Mouse (Mus musculus) CH12.LX (cell line): ENCODE measurements at regions not wholly inside any gene's neighbourhood (a gene's known extent, or its start where the extent isn't known, plus 50 kb on each side); places are given as distances from the start of the nearest gene placed in this dataset.
A peak's percentile ranks its signal among the peaks of the same experiment; 100 is the strongest.

ENCODE experiments used
- DNase-seq: peaks from one replicate; pipeline ENCODE4 v3.0.0-alpha.2; 2013; ENCODE audit errors: extremely low read depth
- H3K27ac ChIP-seq: 2 replicates; pipeline ENCODE4 v1.5.1; 2012; ENCODE audit warnings: low read depth, mild to moderate bottlenecking, control low read depth, moderate library complexity; ENCODE audit not compliant: insufficient read depth
- H3K27me3 ChIP-seq: replicated peaks from 2 replicates; pipeline ENCODE3; 2012; ENCODE audit warnings: inconsistent platforms
- H3K36me3 ChIP-seq, 2 experiments: replicated peaks in 1 of 2; 2 replicates each; pipeline versions ENCODE3 to v1.6.1; 2012; ENCODE audit warnings: inconsistent platforms in 1 of 2, low read length in 1 of 2, mild to moderate bottlenecking in 1 of 2, mixed read lengths in 1 of 2, moderate library complexity in 1 of 2; ENCODE audit not compliant: control insufficient read depth in 1 of 2, insufficient read depth in 1 of 2
- H3K4me1 ChIP-seq, 2 experiments: 2 replicates each; pipeline ENCODE4 v1.6.1; 2012; ENCODE audit warnings: inconsistent platforms in 1 of 2, moderate library complexity in 1 of 2; ENCODE audit not compliant: insufficient read depth in 2 of 2, control insufficient read depth in 1 of 2
- H3K4me2 ChIP-seq: 2 replicates; pipeline ENCODE4 v1.6.1; 2012; ENCODE audit warnings: low read depth, mild to moderate bottlenecking, control low read depth; ENCODE audit not compliant: poor library complexity, insufficient read depth, severe bottlenecking
- H3K4me3 ChIP-seq, 3 experiments: fragments of 150-350 bp in 1 of 3; sonication (generic) in 1 of 3; replicated peaks in 1 of 3; 2 replicates each; pipeline versions ENCODE3 to v1.5.1; 2011 to 2012; ENCODE audit warnings: low read depth in 2 of 3, low read length in 2 of 3, mild to moderate bottlenecking in 2 of 3, moderate library complexity in 2 of 3, control low read depth in 1 of 3, improper control_type of control experiment in 1 of 3, inconsistent platforms in 1 of 3, mixed read lengths in 1 of 3; ENCODE audit not compliant: poor library complexity in 1 of 3
- H3K79me2 ChIP-seq: replicated peaks from 2 replicates; pipeline ENCODE4 v1.6.1; 2012; ENCODE audit warnings: mild to moderate bottlenecking, moderate library complexity; ENCODE audit not compliant: control insufficient read depth, poor library complexity, insufficient read depth, severe bottlenecking; ENCODE audit errors: extremely low read depth
- H3K9ac ChIP-seq: 2 replicates; pipeline ENCODE4 v1.6.1; 2012; ENCODE audit warnings: low read depth, mild to moderate bottlenecking, control low read depth, moderate library complexity; ENCODE audit not compliant: insufficient read depth
- H3K9me3 ChIP-seq: replicated peaks from 2 replicates; pipeline ENCODE3; 2012; ENCODE audit warnings: low read length, inconsistent platforms, mixed read lengths
- BHLHE40 ChIP-seq: IDR thresholded peaks from 2 replicates; pipeline ENCODE4 v1.6.1; 2011; ENCODE audit warnings: mild to moderate bottlenecking, low read depth, low read length, improper control_type of control experiment
- CHD1 ChIP-seq: IDR thresholded peaks from 2 replicates; pipeline ENCODE4 v1.6.1; 2012; ENCODE audit warnings: low read depth, low read length, improper control_type of control experiment, inconsistent platforms
- CHD2 ChIP-seq: IDR thresholded peaks from 2 replicates; pipeline ENCODE4 v1.6.1; 2011; ENCODE audit warnings: low read length, improper control_type of control experiment
- CTCF ChIP-seq, 2 experiments: IDR thresholded peaks in 1 of 2; conservative IDR thresholded peaks in 1 of 2; 2 replicates each; pipeline ENCODE4 v1.5.1; 2011 to 2012; ENCODE audit warnings: low read depth in 2 of 2, low read length in 2 of 2, improper control_type of control experiment in 1 of 2, inconsistent platforms in 1 of 2, mild to moderate bottlenecking in 1 of 2, moderate library complexity in 1 of 2
- E2F4 ChIP-seq: IDR thresholded peaks from 2 replicates; pipeline ENCODE4 v1.6.1; 2011; ENCODE audit warnings: low read depth, low read length, improper control_type of control experiment; ENCODE audit not compliant: insufficient replicate concordance
- ELF1 ChIP-seq: IDR thresholded peaks from 2 replicates; pipeline ENCODE4 v1.6.1; 2014; ENCODE audit warnings: low read depth, mild to moderate bottlenecking, inconsistent platforms, low read length, improper control_type of control experiment
- EP300 ChIP-seq: IDR thresholded peaks from 2 replicates; pipeline ENCODE4 v1.6.1; 2011; ENCODE audit warnings: low read length, improper control_type of control experiment
- ETS1 ChIP-seq: conservative IDR thresholded peaks from 2 replicates; pipeline ENCODE4 v1.6.1; 2012; ENCODE audit warnings: low read depth, mild to moderate bottlenecking, inconsistent platforms, low read length, improper control_type of control experiment, moderate library complexity
- GABPA ChIP-seq: IDR thresholded peaks from 2 replicates; pipeline ENCODE4 v1.6.1; 2012; ENCODE audit warnings: low read depth, low read length, improper control_type of control experiment, inconsistent platforms; ENCODE audit not compliant: insufficient replicate concordance
- HCFC1 ChIP-seq: IDR thresholded peaks from 2 replicates; pipeline ENCODE4 v1.6.1; 2012; ENCODE audit warnings: low read depth, mild to moderate bottlenecking, inconsistent platforms, low read length, improper control_type of control experiment
- IRF4 ChIP-seq: IDR thresholded peaks from 2 replicates; pipeline ENCODE4 v1.6.1; 2014; ENCODE audit warnings: low read depth, mild to moderate bottlenecking, inconsistent platforms, low read length, improper control_type of control experiment
- JUN ChIP-seq: IDR thresholded peaks from 2 replicates; pipeline ENCODE4 v1.6.1; 2011; ENCODE audit warnings: low read depth, mild to moderate bottlenecking, low read length, improper control_type of control experiment, moderate library complexity; ENCODE audit not compliant: insufficient read depth
- JUND ChIP-seq: conservative IDR thresholded peaks from 2 replicates; pipeline ENCODE4 v1.6.1; 2011; ENCODE audit warnings: low read depth, low read length, improper control_type of control experiment
- KAT2A ChIP-seq: IDR thresholded peaks from 2 replicates; pipeline ENCODE4 v1.6.1; 2012; ENCODE audit warnings: low read length, improper control_type of control experiment, inconsistent platforms; ENCODE audit not compliant: insufficient replicate concordance
- MAFK ChIP-seq: IDR thresholded peaks from 2 replicates; pipeline ENCODE4 v1.6.1; 2011; ENCODE audit warnings: low read length, improper control_type of control experiment; ENCODE audit not compliant: insufficient replicate concordance
- MAX ChIP-seq: IDR thresholded peaks from 2 replicates; pipeline ENCODE4 v1.6.1; 2011; ENCODE audit warnings: low read length, improper control_type of control experiment
- MAZ ChIP-seq: IDR thresholded peaks from 2 replicates; pipeline ENCODE4 v1.6.1; 2012; ENCODE audit warnings: low read depth, mild to moderate bottlenecking, inconsistent platforms, low read length, improper control_type of control experiment, moderate library complexity
- MEF2A ChIP-seq: IDR thresholded peaks from 2 replicates; pipeline ENCODE4 v1.6.1; 2014; ENCODE audit warnings: low read depth, mild to moderate bottlenecking, inconsistent platforms, low read length, improper control_type of control experiment, borderline replicate concordance
- MXI1 ChIP-seq: IDR thresholded peaks from 2 replicates; pipeline ENCODE4 v1.6.1; 2011; ENCODE audit warnings: mild to moderate bottlenecking, low read depth, low read length, improper control_type of control experiment
- PAX5 ChIP-seq: IDR thresholded peaks from 2 replicates; pipeline ENCODE4 v1.6.1; 2012; ENCODE audit warnings: low read length, inconsistent platforms, mixed read lengths
- POLR2AphosphoS2 ChIP-seq: IDR thresholded peaks from 2 replicates; pipeline ENCODE4 v1.6.1; 2011; ENCODE audit warnings: low read depth, low read length, improper control_type of control experiment
- RCOR1 ChIP-seq: conservative IDR thresholded peaks from 2 replicates; pipeline ENCODE4 v1.6.1; 2012; ENCODE audit warnings: low read depth, mild to moderate bottlenecking, inconsistent platforms, low read length, improper control_type of control experiment
- SIN3A ChIP-seq: IDR thresholded peaks from 2 replicates; pipeline ENCODE4 v1.6.1; 2012; ENCODE audit warnings: low read length, improper control_type of control experiment, inconsistent platforms
- SMC3 ChIP-seq: IDR thresholded peaks from 2 replicates; pipeline ENCODE4 v1.6.1; 2011; ENCODE audit warnings: low read depth, low read length, improper control_type of control experiment
- TBP ChIP-seq: conservative IDR thresholded peaks from 2 replicates; pipeline ENCODE4 v1.6.1; 2011; ENCODE audit warnings: low read depth, low read length, improper control_type of control experiment
- USF1 ChIP-seq: IDR thresholded peaks from 2 replicates; pipeline ENCODE4 v1.6.1; 2014; ENCODE audit warnings: low read depth, mild to moderate bottlenecking, inconsistent platforms, low read length, improper control_type of control experiment
- USF2 ChIP-seq: conservative IDR thresholded peaks from 2 replicates; pipeline ENCODE4 v1.6.1; 2011; ENCODE audit warnings: low read depth, low read length, improper control_type of control experiment
- ZC3H11A ChIP-seq: IDR thresholded peaks from 2 replicates; pipeline ENCODE4 v1.6.1; 2012; ENCODE audit warnings: low read depth, mild to moderate bottlenecking, inconsistent platforms, low read length, improper control_type of control experiment
- ZMIZ1 ChIP-seq: IDR thresholded peaks from 2 replicates; pipeline ENCODE4 v1.6.1; 2012; ENCODE audit warnings: low read depth, mild to moderate bottlenecking, inconsistent platforms, low read length, improper control_type of control experiment
- ZNF384 ChIP-seq: IDR thresholded peaks from 2 replicates; pipeline ENCODE4 v1.6.1; 2012; ENCODE audit warnings: low read depth, low read length, improper control_type of control experiment, inconsistent platforms
- dilution Hi-C: fragments of 300-500 bp; cut with MboI; formaldehyde crosslinking; loops from 2 replicates; pipeline ENCODE4 v1.14.3; 2020; ENCODE audit warnings: low sequenced_read_pairs; ENCODE audit not compliant: extremely low pct_unique_long_range_greater_than_20kb, extremely low pct_ligation_motif_present
- in situ Hi-C: fragments of 300-500 bp; cut with MboI; formaldehyde crosslinking; loops from 3 replicates; pipeline ENCODE4 v1.14.3; 2019; ENCODE audit warnings: low sequenced_read_pairs, low pct_ligation_motif_present, low pct_unique_long_range_greater_than_20kb, mixed read lengths

DNA sequence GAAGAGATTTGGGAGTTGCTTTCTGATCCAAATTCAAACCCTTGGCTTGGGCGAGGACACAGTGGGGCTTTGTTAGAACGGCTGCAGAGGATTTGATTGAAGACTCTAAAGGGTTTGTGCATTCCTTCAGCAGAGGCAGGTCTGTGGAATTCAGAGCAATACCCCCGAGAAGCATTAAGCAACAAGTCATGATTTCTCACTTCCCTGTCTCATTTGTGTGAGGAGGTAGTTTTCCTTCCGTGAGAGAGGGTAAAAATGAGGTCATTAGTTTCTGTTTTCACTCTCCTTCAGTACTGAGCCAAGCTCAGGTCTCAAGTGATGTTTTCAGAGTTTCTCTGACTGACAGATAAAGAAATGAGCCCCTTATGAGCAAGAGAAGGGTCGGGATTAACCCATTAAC is 526.9 kb upstream of the Ccdc54 start:
- Histone ChIP-seq H3K36me3 (no peaks in the 10 kb centered on the region), H3K4me3 (no peak overlapping the region), H3K9me3 (no peaks in the 10 kb centered on the region), H3K4me2 (peak overlapping the region; percentile 34), H3K27ac (no peak overlapping the region), H3K27me3 (no peaks in the 10 kb centered on the region), H3K9ac (no peak overlapping the region), H3K79me2 (no peaks in the 10 kb centered on the region), H3K4me1 (peaks cover 8 to 11% of the 10 kb centered on the region in 2 experiments; a peak in 3 of 4 replicates)
- dilution Hi-C loops: no loop called here
- DNase-seq: peak; percentile 59
- in situ Hi-C loops: no loop called here
- TF ChIP-seq TBP (no peak), CHD1 (no peak), USF2 (no peak), PAX5 (no peak), SMC3 (no peak), EP300 (peak; percentile 80), ELF1 (no peak), ZMIZ1 (no peak), MEF2A (no peak), ZNF384 (no peak), KAT2A (no peak), CTCF (conservative IDR thresholded peaks at IDR 0.05 in 1 of 2, IDR thresholded peaks at IDR 0.05 in 1 of 2; ENCODE audit: low read depth in 2 of 2, low read length in 2 of 2) (no peak), SIN3A (no peak), POLR2AphosphoS2 (no peak), IRF4 (peak; percentile 80), ETS1 (peak; percentile 25; the same call in 1 of the 2 replicates), GABPA (no peak), MAZ (no peak), RCOR1 (no peak), E2F4 (no peak), USF1 (no peak), CHD2 (no peak), JUND (peak; percentile 88), BHLHE40 (peak; percentile 28; the same call in 1 of the 2 replicates), MAX (no peak), JUN (peak; percentile 97), HCFC1 (no peak), MAFK (no peak), MXI1 (no peak), ZC3H11A (no peak)
